Mouse (Mus musculus) MEL (cell line): Measurements from ENCODE around the gene C77080. TPM values are rescaled to one million over a fixed set of nuclear protein-coding genes. Genes with fewer than 3 reads are reported as not detected.

Experiments
- DNase-seq: peaks from one replicate; pipeline ENCODE4 v3.0.0; 2011; ENCODE audit warnings: low read depth, low spot score
- H3K27ac ChIP-seq: 2 replicates; pipeline ENCODE4 v1.5.1; 2012; ENCODE audit warnings: low read depth, mild to moderate bottlenecking, control low read depth, low read length, moderate library complexity; ENCODE audit not compliant: control insufficient read depth
- H3K27me3 ChIP-seq, 2 experiments: fragments of 150-350 bp in 1 of 2; sonication (generic) in 1 of 2; 2 replicates each; pipeline ENCODE4 v1.6.1; 2012; ENCODE audit warnings: low read length in 2 of 2, mild to moderate bottlenecking in 2 of 2, improper control_type of control experiment in 1 of 2, moderate library complexity in 1 of 2; ENCODE audit not compliant: insufficient read depth in 2 of 2, control insufficient read depth in 1 of 2
- H3K36me3 ChIP-seq, 2 experiments: 2 replicates each; pipeline ENCODE4 v1.6.1; 2012 to 2014; ENCODE audit warnings: low read length in 2 of 2, improper control_type of control experiment in 1 of 2, inconsistent platforms in 1 of 2, mild to moderate bottlenecking in 1 of 2; ENCODE audit not compliant: insufficient read depth in 2 of 2, control insufficient read depth in 1 of 2
- H3K4me1 ChIP-seq, 2 experiments: fragments of 150-350 bp in 1 of 2; sonication (generic) in 1 of 2; 2 replicates each; pipeline ENCODE4 v1.6.1; 2012; ENCODE audit warnings: low read length in 2 of 2, improper control_type of control experiment in 1 of 2, mild to moderate bottlenecking in 1 of 2; ENCODE audit not compliant: insufficient read depth in 2 of 2, control insufficient read depth in 1 of 2
- H3K4me3 ChIP-seq, 2 experiments: fragments of 150-350 bp in 1 of 2; sonication (generic) in 1 of 2; 2 replicates each; pipeline ENCODE4 v1.5.1; 2012; ENCODE audit warnings: low read depth in 2 of 2, low read length in 2 of 2, mild to moderate bottlenecking in 2 of 2, moderate library complexity in 2 of 2, control low read depth in 1 of 2, improper control_type of control experiment in 1 of 2; ENCODE audit not compliant: control insufficient read depth in 1 of 2, insufficient read depth in 1 of 2
- H3K79me2 ChIP-seq: 2 replicates; pipeline ENCODE4 v1.6.1; 2012; ENCODE audit warnings: mild to moderate bottlenecking, low read length, moderate library complexity; ENCODE audit not compliant: control insufficient read depth, poor library complexity, insufficient read depth
- H3K9ac ChIP-seq: 2 replicates; pipeline ENCODE4 v1.6.1; 2012; ENCODE audit warnings: low read depth, mild to moderate bottlenecking, control low read depth, low read length, moderate library complexity; ENCODE audit not compliant: control insufficient read depth, poor library complexity, severe bottlenecking
- H3K9me3 ChIP-seq: fragments of 150-350 bp; sonication (generic); replicated peaks from 2 replicates; pipeline ENCODE4 v1.6.1; 2012; ENCODE audit warnings: mild to moderate bottlenecking, low read length, improper control_type of control experiment, moderate library complexity; ENCODE audit not compliant: insufficient read depth
- BHLHE40 ChIP-seq: IDR thresholded peaks from 2 replicates; pipeline ENCODE4 v1.6.1; 2012; ENCODE audit warnings: low read depth, mild to moderate bottlenecking, inconsistent platforms, low read length, improper control_type of control experiment, borderline replicate concordance
- CHD1 ChIP-seq: IDR thresholded peaks from 2 replicates; pipeline ENCODE4 v1.6.1; 2012; ENCODE audit warnings: low read depth, mild to moderate bottlenecking, inconsistent platforms, low read length, improper control_type of control experiment
- E2F4 ChIP-seq: IDR thresholded peaks from 2 replicates; pipeline ENCODE4 v1.6.1; 2011; ENCODE audit warnings: low read depth, low read length, improper control_type of control experiment, borderline replicate concordance
- ETS1 ChIP-seq: IDR thresholded peaks from 2 replicates; pipeline ENCODE4 v1.6.1; 2012; ENCODE audit warnings: low read depth, mild to moderate bottlenecking, inconsistent platforms, low read length, improper control_type of control experiment, moderate library complexity
- GATA1 ChIP-seq: IDR thresholded peaks from 2 replicates; pipeline ENCODE4 v1.6.1; 2011; ENCODE audit warnings: low read depth, low read length, improper control_type of control experiment
- JUND ChIP-seq: IDR thresholded peaks from 2 replicates; pipeline ENCODE4 v1.6.1; 2011; ENCODE audit warnings: low read depth, mild to moderate bottlenecking, improper control_type of control experiment, low read length
- KAT2A ChIP-seq: conservative IDR thresholded peaks from 2 replicates; pipeline ENCODE4 v1.6.1; 2012; ENCODE audit warnings: low read depth, low read length, improper control_type of control experiment, inconsistent platforms
- MAX ChIP-seq: IDR thresholded peaks from 2 replicates; pipeline ENCODE4 v1.6.1; 2011; ENCODE audit warnings: low read length, improper control_type of control experiment
- MAZ ChIP-seq: IDR thresholded peaks from 2 replicates; pipeline ENCODE4 v1.6.1; 2012; ENCODE audit warnings: low read depth, mild to moderate bottlenecking, inconsistent platforms, low read length, improper control_type of control experiment
- MEF2A ChIP-seq: IDR thresholded peaks from 2 replicates; pipeline ENCODE4 v1.6.1; 2014; ENCODE audit warnings: low read depth, mild to moderate bottlenecking, inconsistent platforms, low read length, improper control_type of control experiment; ENCODE audit not compliant: poor library complexity, insufficient replicate concordance, severe bottlenecking; ENCODE audit errors: extremely low read depth
- MYB ChIP-seq: IDR thresholded peaks from 2 replicates; pipeline ENCODE4 v1.6.1; 2011; ENCODE audit warnings: mild to moderate bottlenecking, low read depth, low read length, improper control_type of control experiment
- MYC ChIP-seq: IDR thresholded peaks from 2 replicates; pipeline ENCODE4 v1.6.1; 2011; ENCODE audit warnings: low read depth, mild to moderate bottlenecking, low read length, improper control_type of control experiment, moderate library complexity
- NELFE ChIP-seq: IDR thresholded peaks from 2 replicates; pipeline ENCODE4 v1.6.1; 2011; ENCODE audit warnings: low read depth, low read length, improper control_type of control experiment
- NRF1 ChIP-seq: IDR thresholded peaks from 2 replicates; pipeline ENCODE4 v1.6.1; 2014; ENCODE audit warnings: low read depth, mild to moderate bottlenecking, inconsistent platforms, low read length, improper control_type of control experiment, moderate library complexity; ENCODE audit not compliant: poor library complexity, insufficient read depth, severe bottlenecking
- POLR2A ChIP-seq, 2 experiments: IDR thresholded peaks; 2 replicates each; pipeline ENCODE4 v1.6.1; 2011 to 2012; ENCODE audit warnings: low read length in 2 of 2, mild to moderate bottlenecking in 2 of 2, control low read depth in 1 of 2, improper control_type of control experiment in 1 of 2, low read depth in 1 of 2, moderate library complexity in 1 of 2; ENCODE audit not compliant: control insufficient read depth in 1 of 2, insufficient read depth in 1 of 2, poor library complexity in 1 of 2
- RAD21 ChIP-seq: IDR thresholded peaks from 2 replicates; pipeline ENCODE4 v1.6.1; 2011; ENCODE audit warnings: mild to moderate bottlenecking, low read depth, low read length, improper control_type of control experiment
- SMC3 ChIP-seq: IDR thresholded peaks from 2 replicates; pipeline ENCODE4 v1.6.1; 2011; ENCODE audit warnings: low read depth, low read length, improper control_type of control experiment
- TAL1 ChIP-seq: IDR thresholded peaks from 2 replicates; pipeline ENCODE4 v1.6.1; 2012; ENCODE audit warnings: mild to moderate bottlenecking, inconsistent platforms, low read length, moderate library complexity, mixed read lengths
- TBP ChIP-seq: IDR thresholded peaks from 2 replicates; pipeline ENCODE4 v1.8.0; 2011; ENCODE audit warnings: low read depth, low read length, improper control_type of control experiment
- UBTF ChIP-seq: IDR thresholded peaks from 2 replicates; pipeline ENCODE4 v1.6.1; 2012; ENCODE audit warnings: low read depth, mild to moderate bottlenecking, inconsistent platforms, low read length, improper control_type of control experiment, moderate library complexity, borderline replicate concordance; ENCODE audit not compliant: insufficient read depth
- USF1 ChIP-seq: IDR thresholded peaks from 2 replicates; pipeline ENCODE4 v1.6.1; 2014; ENCODE audit warnings: low read depth, mild to moderate bottlenecking, inconsistent platforms, low read length, improper control_type of control experiment, moderate library complexity
- ZKSCAN1 ChIP-seq: IDR thresholded peaks from 2 replicates; pipeline ENCODE4 v1.6.1; 2012; ENCODE audit warnings: low read depth, mild to moderate bottlenecking, inconsistent platforms, low read length, improper control_type of control experiment, moderate library complexity
- ZMIZ1 ChIP-seq: IDR thresholded peaks from 2 replicates; pipeline ENCODE4 v1.6.1; 2012; ENCODE audit warnings: low read depth, mild to moderate bottlenecking, inconsistent platforms, low read length, improper control_type of control experiment, moderate library complexity
- ZNF384 ChIP-seq: IDR thresholded peaks from 2 replicates; pipeline ENCODE4 v1.6.1; 2012; ENCODE audit warnings: low read depth, mild to moderate bottlenecking, inconsistent platforms, low read length, improper control_type of control experiment
- polyA plus RNA-seq, 2 experiments: library from polyadenylated mRNA; stranded (reverse) in 1 of 2; unstranded in 1 of 2; fragments of >175 nt in 1 of 2; fragments of >200 nt in 1 of 2; gene quantifications; 2 replicates each; pipeline versions ENCODE4 v1.2.1 to v1.2.4; 2012; ENCODE audit warnings: low replicate concordance in 2 of 2, low read depth in 1 of 2; ENCODE audit not compliant: insufficient read length in 2 of 2, insufficient read depth in 1 of 2, missing spikeins in 1 of 2
- total RNA-seq: library from RNA; depleted of rRNA; stranded (reverse); fragments of 300-350 nt; gene quantifications from 2 replicates; pipeline ENCODE4 v1.2.3, GENCODE M21; 2012

C77080 gene
- total and polyA plus RNA-seq, 3 experiments, result 0.92 to 6.9 TPM; not detected in 1

GRCm38 (mm10) chr4:129234488-129234887, 26.7 kb downstream of the C77080 start (continued):
- peak; percentile 83 for TF ChIP-seq BHLHE40
- TF ChIP-seq POLR2A (IDR thresholded peaks at IDR 0.05; ENCODE audit: control insufficient read depth in 1 of 2, insufficient read depth in 1 of 2, low read depth in 1 of 2, low read length in 2 of 2, poor library complexity in 1 of 2), result no peak
- TF ChIP-seq TBP, result no peak
- peak; percentile 89 for TF ChIP-seq TAL1
- TF ChIP-seq MAX, result peak; percentile 37; the same call in 1 of the 2 replicates
- TF ChIP-seq GATA1, result peak; percentile 97
- no peak for TF ChIP-seq ZKSCAN1
- no peak for TF ChIP-seq MYC

DNA sequence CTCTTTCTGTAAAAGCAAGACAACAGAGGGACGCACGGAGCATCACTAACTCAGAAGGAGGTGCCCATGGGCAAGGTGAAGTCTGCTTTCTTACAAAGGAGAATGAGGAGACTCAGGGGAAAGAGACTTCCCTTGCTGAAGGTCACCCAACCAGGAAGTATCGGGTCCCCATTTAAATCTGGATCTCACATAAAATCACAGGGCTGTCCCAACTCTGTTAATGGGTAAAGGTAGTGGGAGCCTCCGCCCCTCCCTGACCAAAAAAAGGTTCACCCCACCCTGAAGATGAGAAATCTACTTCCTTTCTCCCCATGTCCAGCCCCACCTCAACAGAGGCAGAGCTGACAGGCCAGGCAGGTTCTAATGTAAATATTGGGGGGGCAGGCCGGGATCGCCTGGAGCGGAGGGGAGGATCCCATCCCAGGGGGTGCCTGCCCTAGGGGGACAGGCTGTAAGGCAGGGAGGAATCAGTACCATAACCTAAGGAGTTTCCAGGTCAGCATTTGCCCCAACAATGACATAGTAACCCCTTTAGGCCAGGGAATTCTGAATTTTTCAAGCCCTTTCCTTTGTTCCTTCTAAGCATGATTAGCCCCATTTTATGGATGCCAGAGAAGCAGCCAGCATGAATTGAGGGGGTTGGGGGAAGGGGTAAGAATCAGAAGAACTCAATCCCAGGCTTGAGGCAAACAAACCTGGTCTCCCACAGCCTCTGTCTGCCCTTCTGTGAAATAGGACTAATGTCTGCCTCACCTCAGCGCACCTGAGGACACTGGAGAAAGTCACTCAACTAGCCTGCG, 28.4 kb downstream of the C77080 start:
- no peak overlapping the region for H3K27ac ChIP-seq
- no peaks in the 10 kb centered on the region for H3K27me3 ChIP-seq
- no peak overlapping the region for H3K9ac ChIP-seq
- no peaks in the 10 kb centered on the region for H3K79me2 ChIP-seq
- H3K9me3 ChIP-seq, result no peaks in the 10 kb centered on the region
- no peak for DNase-seq
- peaks cover 0 to 34% of the 10 kb centered on the region in 2 experiments; a peak in 2 of 4 replicates for H3K36me3 ChIP-seq
- H3K4me1 ChIP-seq, result peaks cover 25 to 50% of the 10 kb centered on the region in 2 experiments
- TF ChIP-seq USF1, result no peak
- TF ChIP-seq POLR2A (IDR thresholded peaks at IDR 0.05; ENCODE audit: control insufficient read depth in 1 of 2, insufficient read depth in 1 of 2, low read depth in 1 of 2, low read length in 2 of 2, poor library complexity in 1 of 2), result no peak
- TF ChIP-seq MAZ, result no peak
- no peak for TF ChIP-seq MEF2A
- no peak for TF ChIP-seq NELFE
- no peak for TF ChIP-seq KAT2A
- no peak for TF ChIP-seq RAD21
- TF ChIP-seq MAX, result no peak
- TF ChIP-seq E2F4, result no peak
- no peak for TF ChIP-seq JUND
- no peak for TF ChIP-seq ETS1
- no peak for TF ChIP-seq ZMIZ1
- no peak for TF ChIP-seq TBP
- no peak for TF ChIP-seq CHD1
- no peak for TF ChIP-seq UBTF
- TF ChIP-seq SMC3, result no peak
- no peak for TF ChIP-seq ZNF384
- TF ChIP-seq GATA1, result no peak
- TF ChIP-seq MYB, result no peak
- no peak for TF ChIP-seq NRF1
- no peak overlapping the region for H3K4me3 ChIP-seq
